Mouse (Mus musculus): ENCODE measurements around the gene Eif1. TPM values are rescaled to one million over a fixed set of nuclear protein-coding genes. Genes with fewer than 3 reads are reported as not detected.

Gene Eif1
- polyA plus RNA-seq, 1 experiment from 2014 or later, result 1,752 TPM

- no peaks in the 10 kb centered on the region for H3K27me3 ChIP-seq (ENCODE audit: insufficient read depth, low read length)
- no peak overlapping the region for H3K27ac ChIP-seq (ENCODE audit: low read depth)
- no peaks in the 10 kb centered on the region for H3K36me3 ChIP-seq (replicated peaks; ENCODE audit: insufficient read depth, low read length)
- H3K9ac ChIP-seq (replicated peaks), result no peak overlapping the region
- no peaks in the 10 kb centered on the region for H3K9me3 ChIP-seq (ENCODE audit: low read length)
- H3K4me3 ChIP-seq (ENCODE audit: low read depth, low read length), result no peak overlapping the region
- 60% methylated on average over 6 of the region's 6 CpGs for WGBS (ENCODE audit: insufficient replicate concordance)
- no peak overlapping the region for H3K4me2 ChIP-seq (ENCODE audit: low read depth, low read length)
- ATAC-seq (no peak), DNase-seq (no peak)
- 0 out of 2 replicates have a peak, but pooled peaks cover under 1% of the 10 kb centered on the region for H3K4me1 ChIP-seq (ENCODE audit: insufficient read depth)
- TF ChIP-seq CTCF (IDR thresholded peaks at IDR 0.05; ENCODE audit: low read depth) (no peak), EP300 (IDR thresholded peaks at IDR 0.05; ENCODE audit: low read depth) (no peak)
Measured at GRCm38 (mm10) chr11:100292884-100293283, 26.8 kb upstream of the Eif1 start.

- peak; percentile 91 for DNase-seq
- Histone ChIP-seq H3K36me3 (replicated peaks; ENCODE audit: insufficient read depth, low read length) (no peaks in the 10 kb centered on the region), H3K9me3 (ENCODE audit: low read length) (no peaks in the 10 kb centered on the region), H3K4me1 (ENCODE audit: insufficient read depth) (0 out of 2 replicates have a peak, but pooled peaks cover 3% of the 10 kb centered on the region), H3K27me3 (ENCODE audit: insufficient read depth, low read length) (no peaks in the 10 kb centered on the region), H3K9ac (replicated peaks) (no peak overlapping the region), H3K4me2 (ENCODE audit: low read depth, low read length) (no peak overlapping the region), H3K27ac (ENCODE audit: low read depth) (no peak overlapping the region), H3K4me3 (ENCODE audit: low read depth, low read length) (no peak overlapping the region)
- TF ChIP-seq EP300 (IDR thresholded peaks at IDR 0.05; ENCODE audit: low read depth) (no peak), CTCF (IDR thresholded peaks at IDR 0.05; ENCODE audit: low read depth) (peak; percentile 100)
- ATAC-seq, result peak; percentile 64
- WGBS (ENCODE audit: insufficient replicate concordance), result 6% methylated on average over 10 of the region's 10 CpGs
Measured at GRCm38 (mm10) chr11:100295308-100295707, 24.4 kb upstream of the Eif1 start.

GRCm38 (mm10) chr11:100297801-100298200 lies 21.9 kb upstream of the Eif1 start:
- Histone ChIP-seq H3K4me2 (ENCODE audit: low read depth, low read length) (peak overlapping the region; percentile 47; the same call in 1 of the 2 replicates), H3K9me3 (ENCODE audit: low read length) (no peaks in the 10 kb centered on the region), H3K27me3 (ENCODE audit: insufficient read depth, low read length) (no peaks in the 10 kb centered on the region), H3K4me1 (ENCODE audit: insufficient read depth) (0 out of 2 replicates have a peak, but pooled peaks cover 3% of the 10 kb centered on the region), H3K36me3 (replicated peaks; ENCODE audit: insufficient read depth, low read length) (no peaks in the 10 kb centered on the region), H3K4me3 (ENCODE audit: low read depth, low read length) (no peak overlapping the region), H3K27ac (ENCODE audit: low read depth) (no peak overlapping the region), H3K9ac (replicated peaks) (no peak overlapping the region)
- TF ChIP-seq CTCF (IDR thresholded peaks at IDR 0.05; ENCODE audit: low read depth), result peak; percentile 69
- no peak for TF ChIP-seq EP300 (IDR thresholded peaks at IDR 0.05; ENCODE audit: low read depth)
- DNase-seq, result peak; percentile 48
- 31% methylated on average over 5 of the region's 5 CpGs for WGBS (ENCODE audit: insufficient replicate concordance)
- ATAC-seq, result 0 out of 2 replicates have a peak, but pooled peaks have one; percentile 22

GRCm38 (mm10) chr11:100298274-100299036 lies 21.2 kb upstream of the Eif1 start:
- Histone ChIP-seq H3K27ac (ENCODE audit: low read depth) (no peak overlapping the region), H3K9ac (replicated peaks) (no peak overlapping the region), H3K27me3 (ENCODE audit: insufficient read depth, low read length) (no peaks in the 10 kb centered on the region), H3K4me2 (ENCODE audit: low read depth, low read length) (peak overlapping the region; percentile 47; the same call in 1 of the 2 replicates), H3K9me3 (ENCODE audit: low read length) (no peaks in the 10 kb centered on the region), H3K4me1 (ENCODE audit: insufficient read depth) (0 out of 2 replicates have a peak, but pooled peaks cover 3% of the 10 kb centered on the region), H3K4me3 (ENCODE audit: low read depth, low read length) (no peak overlapping the region), H3K36me3 (replicated peaks; ENCODE audit: insufficient read depth, low read length) (no peaks in the 10 kb centered on the region)
- DNase-seq (peak; percentile 89), ATAC-seq (peak; percentile 45; the same call in 1 of the 2 replicates)
- TF ChIP-seq CTCF (IDR thresholded peaks at IDR 0.05; ENCODE audit: low read depth) (peak; percentile 91), EP300 (IDR thresholded peaks at IDR 0.05; ENCODE audit: low read depth) (no peak)
- WGBS (ENCODE audit: insufficient replicate concordance), result 22% methylated on average over 18 of the region's 18 CpGs

- ATAC-seq (no peak), DNase-seq (peak; percentile 86)
- 7% methylated on average over 5 of the region's 5 CpGs for WGBS (ENCODE audit: insufficient replicate concordance)
- no peak overlapping the region for H3K4me3 ChIP-seq (ENCODE audit: low read depth, low read length)
- H3K27ac ChIP-seq (ENCODE audit: low read depth), result no peak overlapping the region
- no peaks in the 10 kb centered on the region for H3K36me3 ChIP-seq (replicated peaks; ENCODE audit: insufficient read depth, low read length)
- H3K4me1 ChIP-seq (ENCODE audit: insufficient read depth), result 0 out of 2 replicates have a peak, but pooled peaks cover 3% of the 10 kb centered on the region
- H3K27me3 ChIP-seq (ENCODE audit: insufficient read depth, low read length), result no peaks in the 10 kb centered on the region
- H3K4me2 ChIP-seq (ENCODE audit: low read depth, low read length), result no peak overlapping the region
- TF ChIP-seq EP300 (IDR thresholded peaks at IDR 0.05; ENCODE audit: low read depth) (no peak), CTCF (IDR thresholded peaks at IDR 0.05; ENCODE audit: low read depth) (peak; percentile 94)
- H3K9ac ChIP-seq (replicated peaks), result no peak overlapping the region
- H3K9me3 ChIP-seq (ENCODE audit: low read length), result no peaks in the 10 kb centered on the region
Measured at GRCm38 (mm10) chr11:100300293-100300692, 19.4 kb upstream of the Eif1 start.

GRCm38 (mm10) chr11:100301292-100301691 lies 18.4 kb upstream of the Eif1 start:
- 44% methylated on average over 5 of the region's 5 CpGs for WGBS (ENCODE audit: insufficient replicate concordance)
- no peak overlapping the region for H3K27ac ChIP-seq (ENCODE audit: low read depth)
- no peaks in the 10 kb centered on the region for H3K9me3 ChIP-seq (ENCODE audit: low read length)
- H3K27me3 ChIP-seq (ENCODE audit: insufficient read depth, low read length), result no peaks in the 10 kb centered on the region
- DNase-seq (no peak), ATAC-seq (no peak)
- H3K4me2 ChIP-seq (ENCODE audit: low read depth, low read length), result no peak overlapping the region
- H3K9ac ChIP-seq (replicated peaks), result no peak overlapping the region
- TF ChIP-seq CTCF (IDR thresholded peaks at IDR 0.05; ENCODE audit: low read depth), result no peak
- no peak for TF ChIP-seq EP300 (IDR thresholded peaks at IDR 0.05; ENCODE audit: low read depth)
- H3K36me3 ChIP-seq (replicated peaks; ENCODE audit: insufficient read depth, low read length), result no peaks in the 10 kb centered on the region
- H3K4me1 ChIP-seq (ENCODE audit: insufficient read depth), result 0 out of 2 replicates have a peak, but pooled peaks cover 3% of the 10 kb centered on the region
- H3K4me3 ChIP-seq (ENCODE audit: low read depth, low read length), result no peak overlapping the region
